8 mouse cellular contexts compared by ENCODE assay signal in the genomic region with DNA sequence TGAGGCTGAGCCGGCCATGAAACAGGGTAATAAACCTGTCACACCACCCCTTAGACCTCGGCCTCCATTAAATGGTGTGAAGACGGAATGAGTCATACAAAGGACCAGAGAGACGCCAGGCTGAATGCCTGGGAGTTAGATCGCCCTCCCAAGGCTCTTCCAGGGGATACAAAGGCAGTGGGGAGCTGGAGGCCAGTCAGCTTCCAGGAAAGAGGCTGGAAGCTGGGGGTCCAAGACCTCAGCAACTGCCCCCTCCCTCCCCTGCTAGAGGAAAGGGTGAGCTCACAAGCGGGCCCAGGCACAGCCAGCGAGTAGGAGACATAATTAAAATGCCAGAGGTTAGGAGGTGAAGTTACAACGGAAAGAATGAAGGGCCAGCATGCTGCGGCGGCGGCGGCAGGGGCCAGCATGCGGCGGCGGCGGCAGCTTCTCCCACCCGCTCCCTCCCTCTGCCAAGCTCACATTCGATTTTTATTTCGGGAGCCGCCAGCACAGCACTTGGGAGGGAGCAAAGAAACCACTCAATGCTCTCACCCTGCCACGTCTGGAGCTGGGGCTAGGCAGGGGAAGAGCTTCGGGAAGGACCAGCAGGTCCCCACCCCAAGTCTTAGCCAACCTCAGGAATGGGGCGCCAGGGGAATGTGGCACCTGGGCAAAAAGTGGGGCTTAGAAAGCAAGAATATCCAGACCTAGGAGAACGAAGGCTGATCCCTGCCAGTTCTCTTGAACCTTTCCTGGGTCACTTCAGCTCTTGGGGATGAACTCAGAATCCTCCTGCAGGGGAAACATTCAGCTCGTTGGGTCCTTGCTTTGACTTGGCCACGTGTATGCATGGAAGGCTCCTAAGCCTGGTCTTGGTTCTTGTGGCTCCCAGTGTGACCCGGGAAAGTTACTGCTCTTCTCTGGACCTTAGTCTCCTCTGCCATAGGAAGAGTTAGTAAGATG. TPM values are rescaled to one million over a fixed set of nuclear protein-coding genes. Genes with fewer than 3 reads are reported as not detected.
DNase-seq lines count a peak whose midpoint lies in the region; ATAC-seq and TF ChIP-seq lines count a peak whose summit lies in the region.

No protein-coding gene starts in this region.

- H3K9ac ChIP-seq in liver, embryonic 11.5 days (ENCODE audit: low read depth, low read length), result no peak overlapping the region
- H3K9ac ChIP-seq in liver, postnatal 0 days (replicated peaks), result no peak overlapping the region
- peak overlapping the region; percentile 22 for H3K9ac ChIP-seq in embryonic facial prominence, embryonic 11.5 days (replicated peaks; ENCODE audit: low read length)
- H3K9ac ChIP-seq in hindbrain, embryonic 11.5 days (ENCODE audit: low read depth, low read length), result peak overlapping the region; percentile 3; the same call in 1 of the 2 replicates

- 0 out of 2 replicates have a peak overlapping the region, but pooled peaks have one; percentile 10 for H3K4me2 ChIP-seq in liver, embryonic 11.5 days
- no peak overlapping the region for H3K4me2 ChIP-seq in liver, postnatal 0 days (ENCODE audit: low read depth, low read length)
- H3K4me2 ChIP-seq in embryonic facial prominence, embryonic 11.5 days (ENCODE audit: low read depth, low read length), result peak overlapping the region; percentile 5
- peak overlapping the region; percentile 33 for H3K4me2 ChIP-seq in hindbrain, embryonic 11.5 days (replicated peaks; ENCODE audit: low read depth, low read length)
- peak overlapping the region; percentile 46 for H3K4me2 ChIP-seq in myocyte (ENCODE audit: low read depth)

- TF ChIP-seq EP300 in liver, postnatal 0 days (IDR thresholded peaks at IDR 0.05; ENCODE audit: low read depth), result no peak

- H3K4me1 ChIP-seq in liver, embryonic 11.5 days (replicated peaks; ENCODE audit: control insufficient read depth, insufficient read depth, low read length), result 0 out of 2 replicates have a peak, but pooled peaks cover 2% of the 10 kb centered on the region
- H3K4me1 ChIP-seq in liver, postnatal 0 days (ENCODE audit: insufficient read depth), result no peaks in the 10 kb centered on the region
- peaks cover 9% of the 10 kb centered on the region for H3K4me1 ChIP-seq in embryonic facial prominence, embryonic 11.5 days (ENCODE audit: control insufficient read depth, insufficient read depth, low read length)
- H3K4me1 ChIP-seq in hindbrain, embryonic 11.5 days (replicated peaks; ENCODE audit: control insufficient read depth, insufficient read depth, low read length), result peaks cover 6% of the 10 kb centered on the region; the same call in 1 of the 2 replicates

- no peak for TF ChIP-seq POLR2A in myocyte (IDR thresholded peaks at IDR 0.05; ENCODE audit: insufficient read length, low read depth)

- H3K79me2 ChIP-seq in myocyte (ENCODE audit: control insufficient read depth, insufficient read depth), result no peaks in the 10 kb centered on the region

- peak overlapping the region; percentile 59 for H3K27ac ChIP-seq in liver, embryonic 11.5 days (ENCODE audit: low read depth, low read length)
- no peak overlapping the region for H3K27ac ChIP-seq in liver, postnatal 0 days (ENCODE audit: low read depth)
- H3K27ac ChIP-seq in embryonic facial prominence, embryonic 11.5 days (replicated peaks; ENCODE audit: low read depth, low read length), result peak overlapping the region; percentile 95
- H3K27ac ChIP-seq in hindbrain, embryonic 11.5 days (ENCODE audit: low read depth, low read length), result peak overlapping the region; percentile 4

- TF ChIP-seq CTCF in liver, postnatal 0 days (IDR thresholded peaks at IDR 0.05; ENCODE audit: low read depth), result no peak

- H3ac ChIP-seq in myocyte (ENCODE audit: control insufficient read depth, insufficient read length), result no peak overlapping the region

- no peak for ATAC-seq in liver, embryonic 11.5 days (replicated peaks; ENCODE audit: low FRiP score)
- no peak for ATAC-seq in liver, postnatal 0 days
- ATAC-seq in embryonic facial prominence, embryonic 11.5 days (replicated peaks; ENCODE audit: insufficient number of reproducible peaks, low FRiP score, low TSS enrichment, low read depth), result no peak
- ATAC-seq in hindbrain, embryonic 11.5 days (ENCODE audit: low FRiP score), result no peak

- no peaks in the 10 kb centered on the region for H3K9me3 ChIP-seq in liver, embryonic 11.5 days (ENCODE audit: control insufficient read depth, low read length)
- H3K9me3 ChIP-seq in liver, postnatal 0 days (ENCODE audit: low read length), result no peaks in the 10 kb centered on the region
- no peaks in the 10 kb centered on the region for H3K9me3 ChIP-seq in embryonic facial prominence, embryonic 11.5 days (replicated peaks; ENCODE audit: control insufficient read depth, low read length)
- no peaks in the 10 kb centered on the region for H3K9me3 ChIP-seq in hindbrain, embryonic 11.5 days (ENCODE audit: control insufficient read depth, low read length)

- no peaks in the 10 kb centered on the region for H3K36me3 ChIP-seq in liver, embryonic 11.5 days (ENCODE audit: control insufficient read depth, insufficient read depth, low read length)
- no peaks in the 10 kb centered on the region for H3K36me3 ChIP-seq in liver, postnatal 0 days (replicated peaks; ENCODE audit: insufficient read depth, low read length)
- no peaks in the 10 kb centered on the region for H3K36me3 ChIP-seq in embryonic facial prominence, embryonic 11.5 days (replicated peaks; ENCODE audit: control insufficient read depth, insufficient read depth, low read depth, low read length)
- H3K36me3 ChIP-seq in hindbrain, embryonic 11.5 days (ENCODE audit: control insufficient read depth, insufficient read depth, low read length), result no peaks in the 10 kb centered on the region
- H3K36me3 ChIP-seq in myocyte (ENCODE audit: control insufficient read depth, insufficient read depth), result no peaks in the 10 kb centered on the region

- DNase-seq in liver, embryonic 11.5 days (ENCODE audit: low spot score), result no peak
- no peak for DNase-seq in liver, postnatal 0 days
- peak; percentile 65 for DNase-seq in embryonic facial prominence, embryonic 11.5 days (ENCODE audit: low spot score)
- peak; percentile 60 for DNase-seq in hindbrain, embryonic 11.5 days (ENCODE audit: low spot score)
- no peak for DNase-seq in cerebellum, postnatal 36 days
- DNase-seq in spleen, postnatal 4 days (ENCODE audit: low spot score in 2 of 2), result no peak
- no peak for DNase-seq in left cerebral cortex, adult 8-10 months (ENCODE audit: low spot score in 2 of 2)

- H3K27me3 ChIP-seq in liver, embryonic 11.5 days (replicated peaks; ENCODE audit: control insufficient read depth, insufficient read depth, low read length), result peaks cover 50% of the 10 kb centered on the region
- peaks cover 43% of the 10 kb centered on the region for H3K27me3 ChIP-seq in liver, postnatal 0 days (ENCODE audit: insufficient read depth, low read length)
- no peaks in the 10 kb centered on the region; the same call in 1 of the 2 replicates for H3K27me3 ChIP-seq in embryonic facial prominence, embryonic 11.5 days (ENCODE audit: control insufficient read depth, insufficient read depth, low read length)
- peaks cover 29% of the 10 kb centered on the region for H3K27me3 ChIP-seq in hindbrain, embryonic 11.5 days (ENCODE audit: control insufficient read depth, insufficient read depth, low read length)
- no peaks in the 10 kb centered on the region for H3K27me3 ChIP-seq in myocyte (ENCODE audit: control insufficient read depth, insufficient read depth, insufficient read length)

- H3K4me3 ChIP-seq in liver, embryonic 11.5 days (ENCODE audit: low read depth, low read length), result peak overlapping the region; percentile 12; the same call in 1 of the 2 replicates
- H3K4me3 ChIP-seq in liver, postnatal 0 days (ENCODE audit: low read depth, low read length), result no peak overlapping the region
- H3K4me3 ChIP-seq in embryonic facial prominence, embryonic 11.5 days (ENCODE audit: low read depth, low read length), result no peak overlapping the region
- H3K4me3 ChIP-seq in hindbrain, embryonic 11.5 days (ENCODE audit: low read depth, low read length), result peak overlapping the region; percentile 6; the same call in 1 of the 2 replicates
- no peak overlapping the region for H3K4me3 ChIP-seq in myocyte

- 7% methylated on average over 27 of the region's 27 CpGs for WGBS in liver, embryonic 11.5 days
- 7% methylated on average over 20 of the region's 27 CpGs for WGBS in liver, postnatal 0 days (ENCODE audit: insufficient replicate concordance)
- 3% methylated on average over 27 of the region's 27 CpGs for WGBS in embryonic facial prominence, embryonic 11.5 days
- WGBS in hindbrain, embryonic 11.5 days, result 3% methylated on average over 27 of the region's 27 CpGs

TF ChIP-seq in myocyte, 11 proteins besides CTCF, POLR2A, EP300 and RAD21:
- TF ChIP-seq MAX (IDR thresholded peaks at IDR 0.05; ENCODE audit: low read depth) (no peak), REST (IDR thresholded peaks at IDR 0.05; ENCODE audit: insufficient read depth, insufficient read length) (no peak), MYOG (IDR thresholded peaks at IDR 0.05; ENCODE audit: control insufficient read depth in 1 of 3, insufficient read depth in 1 of 3, insufficient read length in 2 of 3, low read depth in 2 of 3) (no peak), SRF (IDR thresholded peaks at IDR 0.05; ENCODE audit: control insufficient read depth, insufficient read length, low read depth) (no peak), TCF3 (IDR thresholded peaks at IDR 0.05; ENCODE audit: insufficient read length, low read depth) (no peak), MYOD1 (IDR thresholded peaks at IDR 0.05; ENCODE audit: control insufficient read depth in 1 of 3, insufficient read length in 2 of 3, low read depth in 2 of 3) (no peak), TCF12 (IDR thresholded peaks at IDR 0.05; ENCODE audit: insufficient read depth, poor library complexity, severe bottlenecking) (no peak), CEBPB (IDR thresholded peaks at IDR 0.05; ENCODE audit: insufficient read depth, poor library complexity, severe bottlenecking) (no peak), E2F4 (IDR thresholded peaks at IDR 0.05; ENCODE audit: insufficient read depth) (no peak), USF1 (IDR thresholded peaks at IDR 0.05; ENCODE audit: low read depth) (no peak), POLR2AphosphoS2 (IDR thresholded peaks at IDR 0.05; ENCODE audit: insufficient read length, low read depth) (no peak)

RNA-seq across cellular contexts. Expression of a gene that starts 54.9 kb away (rescaled TPM):
- 191 and 221 TPM in 2 replicates for polyA plus RNA-seq in liver, embryonic 11.5 days (2014; fragmentation: Nextera tagmentation; extraction: Ambion mirVana)
- 29.8 and 37.8 TPM in 2 replicates for polyA plus RNA-seq in liver, postnatal 0 days (2015; fragmentation: Nextera tagmentation; extraction: Ambion mirVana)
- 93.8 and 109 TPM in 2 replicates for polyA plus RNA-seq in embryonic facial prominence, embryonic 11.5 days (2014; fragmentation: Nextera tagmentation; extraction: Ambion mirVana)
- polyA plus RNA-seq in hindbrain, embryonic 11.5 days (2014; fragmentation: Nextera tagmentation; extraction: Ambion mirVana), result 122 and 135 TPM in 2 replicates
- polyA plus RNA-seq in myocyte (2012; fragmentation: generic; extraction: Trizol), result 206 TPM
- 10 to 100 TPM in 1 of 4 experiments, 1 to 10 TPM in 3; 7.0 to 10.2 (median 8.0) TPM for total RNA-seq in left cerebral cortex, adult 8-10 months (2022)

Comparison
In these comparisons a context has a peak if more than half of its experiments do, and no peak if none do; other contexts are left out.
1. H3K4me3 ChIP-seq: peak in liver, embryonic 11.5 days (single experiment) and hindbrain, embryonic 11.5 days (single experiment); none in liver, postnatal 0 days (single experiment), embryonic facial prominence, embryonic 11.5 days (single experiment) and myocyte (single experiment).
2. DNase-seq: peak in embryonic facial prominence, embryonic 11.5 days (single experiment) and hindbrain, embryonic 11.5 days (single experiment); none in liver, embryonic 11.5 days (single experiment), liver, postnatal 0 days (single experiment), cerebellum, postnatal 36 days (0 of 2), spleen, postnatal 4 days (0 of 2) and left cerebral cortex, adult 8-10 months (0 of 2).
3. H3K9ac ChIP-seq: peak in embryonic facial prominence, embryonic 11.5 days (single experiment) and hindbrain, embryonic 11.5 days (single experiment); none in liver, embryonic 11.5 days (single experiment) and liver, postnatal 0 days (single experiment).